Mouse (Mus musculus): ENCODE data around the gene Rtp4.

Gene Rtp4

GRCm38 (mm10) chr16:23520235-23520871 is at the start of gene Rtp4, which contains the start of gene Masp1:
Gene Rtp4 (plus strand): TSS chr16:23520291.
Gene Masp1 (minus strand): TSS chr16:23520815.
- no peak for DNase-seq (ENCODE audit: low spot score in 2 of 2)

DNA sequence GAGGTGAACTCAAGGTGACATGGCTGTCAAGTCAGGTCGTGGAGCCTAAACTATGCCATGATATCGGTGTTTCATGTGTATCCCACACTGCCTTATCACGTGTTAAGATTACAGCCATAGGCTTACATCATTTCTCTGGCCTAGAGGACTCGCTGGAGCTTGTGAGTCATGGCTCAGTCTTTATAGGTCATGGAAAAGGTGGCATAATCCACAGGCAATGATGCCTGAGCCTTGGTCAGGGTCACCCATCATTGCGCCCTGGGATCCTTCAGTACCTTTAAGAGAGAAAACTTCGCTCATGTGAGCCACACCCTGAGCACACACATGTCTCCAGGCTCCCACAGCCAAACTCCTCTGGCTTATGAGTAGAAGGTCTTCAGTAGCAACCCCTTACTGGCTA is 48.5 kb upstream of the Rtp4 start:
- DNase-seq (ENCODE audit: low spot score in 2 of 2): no peak

GRCm38 (mm10) chr16:23472046-23472445 is 48.0 kb upstream of the Rtp4 start:
- DNase-seq (ENCODE audit: low spot score in 2 of 2): no peak

DNA sequence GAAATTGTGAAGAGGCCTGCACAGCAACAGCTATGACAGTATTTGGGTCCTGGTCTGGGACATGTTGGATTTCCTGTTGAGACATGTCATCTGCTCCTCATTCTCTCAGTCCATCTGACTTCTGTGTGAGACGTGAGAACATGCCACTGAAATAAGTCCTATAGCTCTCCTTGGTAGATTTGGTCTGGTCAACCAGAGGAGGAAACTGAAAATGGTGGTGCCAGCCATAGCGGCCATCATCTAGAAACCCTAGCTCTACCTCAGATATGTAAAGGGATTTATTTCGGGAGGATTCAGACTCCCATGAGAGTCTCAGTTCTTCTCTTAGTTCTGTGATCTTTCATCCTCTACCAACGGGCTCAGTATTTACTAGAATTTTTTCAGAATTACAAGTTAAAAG is 44.4 kb upstream of the Rtp4 start:
- no peak for DNase-seq (ENCODE audit: low spot score in 2 of 2)

GRCm38 (mm10) chr16:23476598-23476997 is 43.5 kb upstream of the Rtp4 start:
- DNase-seq (ENCODE audit: low spot score in 2 of 2): no peak

- DNase-seq (ENCODE audit: low spot score in 2 of 2): no peak
Observed at GRCm38 (mm10) chr16:23479872-23480603, 40.1 kb upstream of the Rtp4 start.

- no peak for DNase-seq (ENCODE audit: low spot score in 2 of 2)
Observed at GRCm38 (mm10) chr16:23482218-23482617, 37.9 kb upstream of the Rtp4 start.

- DNase-seq (ENCODE audit: low spot score in 2 of 2): no peak
Observed at GRCm38 (mm10) chr16:23482846-23483245, 37.2 kb upstream of the Rtp4 start.

DNA sequence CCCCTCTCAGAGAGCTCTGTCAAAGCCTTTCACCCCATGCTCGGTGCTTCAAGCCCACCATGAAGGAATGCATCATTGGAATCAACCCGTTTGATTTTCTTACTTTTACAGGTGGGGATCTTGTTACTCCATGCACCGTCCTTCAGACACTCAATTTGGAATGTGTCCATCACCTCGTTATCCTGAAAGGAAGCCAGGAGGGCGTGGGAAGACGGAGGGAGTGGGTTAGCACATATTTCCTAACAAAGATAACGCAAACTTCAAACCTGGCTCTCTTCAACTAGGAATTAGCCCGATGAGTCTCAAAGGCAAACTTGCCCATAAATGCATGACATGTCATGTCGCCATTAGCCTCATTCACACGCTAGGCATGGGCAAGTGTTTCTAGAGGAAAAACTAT is 36.8 kb upstream of the Rtp4 start:
- DNase-seq (ENCODE audit: low spot score in 2 of 2): no peak

DNA sequence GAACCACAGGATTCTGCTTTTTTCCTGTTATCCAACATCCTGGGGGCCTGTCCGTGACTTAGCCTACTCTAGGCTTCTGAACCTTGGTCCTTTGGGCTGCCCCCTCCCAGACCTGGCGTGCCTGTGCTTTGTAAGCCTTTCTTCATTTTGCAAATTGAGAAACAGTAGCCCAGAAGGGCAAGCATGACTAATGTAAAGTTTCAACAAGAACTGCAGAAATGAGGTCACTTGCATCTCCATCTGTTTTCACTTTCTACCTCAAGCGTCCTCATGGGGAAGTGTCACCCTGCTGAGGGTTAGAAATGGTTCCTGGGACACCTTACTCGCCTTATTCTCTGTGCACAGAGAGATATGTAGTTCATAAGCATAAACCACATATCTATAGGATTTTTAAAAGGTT is 27.3 kb upstream of the Rtp4 start:
- no peak for DNase-seq (ENCODE audit: low spot score in 2 of 2)

GRCm38 (mm10) chr16:23496245-23496924 is 23.7 kb upstream of the Rtp4 start:
- no peak for DNase-seq (ENCODE audit: low spot score in 2 of 2)

- no peak for DNase-seq (ENCODE audit: low spot score in 2 of 2)
Observed at GRCm38 (mm10) chr16:23497440-23497839, 22.7 kb upstream of the Rtp4 start.

GRCm38 (mm10) chr16:23497881-23498280 is 22.2 kb upstream of the Rtp4 start:
- DNase-seq (ENCODE audit: low spot score in 2 of 2): no peak

DNA sequence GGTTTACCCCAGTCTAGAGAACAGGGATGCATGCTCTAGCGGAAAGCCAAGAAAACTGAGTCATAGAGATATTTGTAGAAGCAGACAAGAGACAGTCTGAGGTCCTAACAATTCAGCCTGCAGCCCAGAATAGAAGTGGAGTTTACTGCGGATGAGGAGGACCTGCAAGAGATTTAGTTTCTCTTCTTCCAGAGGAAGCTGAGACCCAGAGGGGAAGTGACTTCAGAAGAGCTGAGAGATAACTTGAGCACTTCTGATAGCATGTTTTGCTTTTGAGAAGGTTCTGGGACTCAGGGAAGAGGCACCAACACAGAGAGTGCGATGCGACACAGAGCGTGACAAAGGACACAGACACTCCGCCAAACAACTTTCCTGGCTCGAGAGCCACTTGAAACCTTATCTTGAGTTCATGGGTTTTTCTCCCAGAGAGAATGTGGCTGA is 21.4 kb upstream of the Rtp4 start:
- no peak for DNase-seq (ENCODE audit: low spot score in 2 of 2)

DNA sequence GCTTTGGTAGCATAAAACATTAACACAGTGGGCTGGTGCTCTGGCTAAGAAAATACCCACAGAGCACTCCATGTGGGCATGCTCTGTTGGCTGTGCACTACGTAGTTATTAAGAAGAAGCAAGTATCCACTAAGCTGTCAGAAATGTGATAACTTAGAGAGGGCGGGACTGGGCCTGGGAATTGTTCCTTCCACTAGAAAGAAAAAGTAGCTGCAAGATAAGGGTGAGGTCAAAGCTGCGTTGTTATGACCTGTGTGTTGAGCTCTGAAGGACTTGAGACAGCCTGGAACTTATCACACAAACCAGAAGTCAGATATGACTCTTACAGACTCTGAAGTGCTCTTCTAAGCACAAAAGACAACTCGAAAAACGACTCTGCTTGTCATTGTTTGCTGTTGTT is 19.5 kb upstream of the Rtp4 start:
- DNase-seq (ENCODE audit: low spot score in 2 of 2): no peak

DNA sequence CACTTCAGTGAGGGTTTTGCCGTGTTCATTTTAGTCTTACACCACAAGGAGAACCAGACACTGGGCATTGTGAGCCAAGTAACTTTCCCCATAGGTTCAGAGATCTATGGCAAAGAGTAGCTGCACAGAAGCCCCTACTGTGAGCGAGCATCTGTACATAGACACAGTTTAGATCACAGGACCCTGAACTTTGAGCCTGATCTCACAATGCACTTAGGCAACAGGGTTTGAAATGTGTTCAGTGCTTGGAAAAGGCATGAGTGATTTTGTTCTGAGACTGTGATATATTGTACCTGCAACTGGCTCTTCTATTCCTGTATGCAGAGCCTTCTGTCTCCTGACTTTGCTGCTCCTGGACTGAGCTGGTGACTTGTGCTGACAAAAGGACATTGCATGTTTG is 18.8 kb upstream of the Rtp4 start:
- DNase-seq (ENCODE audit: low spot score in 2 of 2): no peak

DNA sequence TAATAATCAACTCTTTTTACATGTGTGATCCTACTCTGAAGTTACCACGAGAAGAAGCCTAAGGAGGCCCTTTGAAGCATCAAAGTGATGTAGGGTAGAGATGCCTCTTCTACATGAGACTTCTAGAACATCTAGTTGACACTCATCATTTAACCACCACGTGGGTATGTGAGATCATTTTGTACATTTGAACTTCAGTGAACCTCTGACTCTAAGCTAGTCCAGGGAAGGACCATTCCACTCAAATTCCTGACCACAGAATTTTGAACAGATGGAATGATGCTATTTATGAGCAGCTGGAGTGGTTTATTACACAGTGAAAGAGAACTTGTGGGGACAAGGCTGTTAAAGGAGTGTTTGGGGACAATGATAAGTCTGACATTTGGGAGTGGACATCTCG is 17.6 kb upstream of the Rtp4 start:
- DNase-seq (ENCODE audit: low spot score in 2 of 2): no peak

- DNase-seq (ENCODE audit: low spot score in 2 of 2): no peak
Observed at GRCm38 (mm10) chr16:23503351-23503750, 16.7 kb upstream of the Rtp4 start.

- no peak for DNase-seq (ENCODE audit: low spot score in 2 of 2)
Observed at GRCm38 (mm10) chr16:23504320-23504744, 15.8 kb upstream of the Rtp4 start.

DNA sequence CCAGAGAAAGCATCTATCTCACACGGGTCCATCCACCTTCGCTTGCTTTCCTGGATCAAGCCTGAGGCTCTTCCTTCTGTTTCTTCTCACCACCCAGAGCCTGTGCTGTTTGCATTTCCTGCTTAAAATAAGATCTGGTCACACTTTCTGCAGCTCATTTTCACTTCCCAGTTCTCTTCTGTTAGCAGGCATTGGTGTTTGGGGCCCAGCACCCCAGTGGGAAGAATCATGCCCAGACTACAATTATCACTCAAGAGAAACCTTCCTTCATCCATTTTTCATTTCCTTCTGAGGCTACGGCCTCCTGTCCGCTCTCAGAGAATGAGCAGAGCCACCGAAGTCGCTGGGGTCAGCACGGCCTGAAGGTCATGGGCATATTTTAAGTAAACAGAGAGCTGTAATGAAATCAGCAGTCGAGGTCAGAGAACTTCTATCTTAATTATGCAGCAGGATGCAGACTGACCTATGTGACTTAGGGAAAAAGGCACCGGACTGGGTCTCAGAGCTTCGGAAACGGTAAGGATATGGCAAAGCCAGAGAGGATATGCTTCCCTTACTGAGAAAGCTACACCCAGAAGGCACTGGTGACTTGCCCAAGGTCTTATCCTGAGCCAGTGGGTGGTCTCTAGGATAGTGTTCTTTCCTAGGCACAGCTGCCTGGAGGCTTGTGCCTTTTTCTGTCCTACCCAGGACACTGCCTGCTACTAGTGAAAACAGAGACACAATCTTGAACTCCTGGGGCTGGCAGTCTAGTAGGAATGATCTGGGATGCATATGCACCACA is 14.0 kb upstream of the Rtp4 start:
- no peak for DNase-seq (ENCODE audit: low spot score in 2 of 2)

- no peak for DNase-seq (ENCODE audit: low spot score in 2 of 2)
Observed at GRCm38 (mm10) chr16:23511166-23511935, 8.7 kb upstream of the Rtp4 start.
